Mouse (Mus musculus): ENCODE data around the gene Unc13d. TPM values are rescaled to one million over a fixed set of nuclear protein-coding genes. Genes with fewer than 3 reads are reported as not detected.

The Unc13d gene
- polyA plus RNA-seq, 1 experiment from 2014 or later = 3.1 TPM

GRCm38 (mm10) chr11:116083096-116083672 is 5.4 kb upstream of the Unc13d start:
- peaks cover 63% of the 10 kb centered on the region for H3K36me3 ChIP-seq

GRCm38 (mm10) chr11:116081081-116081480 is 3.3 kb upstream of the Unc13d start:
- peak overlapping the region; percentile 62; the same call in 1 of the 2 replicates for H3K27ac ChIP-seq
- 81% methylated on average over 6 of the region's 6 CpGs for WGBS

More at GRCm38 (mm10) chr11:116083096-116083672, 5.4 kb upstream of the Unc13d start:
- H3K9me3 ChIP-seq = no peaks in the 10 kb centered on the region
- no peaks in the 10 kb centered on the region for H3K27me3 ChIP-seq (ENCODE audit: insufficient read depth, poor library complexity, severe bottlenecking)
- H3K4me1 ChIP-seq (replicated peaks) = peaks cover 64% of the 10 kb centered on the region
- DNase-seq (ENCODE audit: low spot score) = no peak
- WGBS = 89% methylated on average over 14 of the region's 14 CpGs
- H3K4me3 ChIP-seq = no peak overlapping the region
- peak overlapping the region; percentile 29; the same call in 1 of the 2 replicates for H3K27ac ChIP-seq

GRCm38 (mm10) chr11:116079511-116079910 is 1.8 kb upstream of the Unc13d start:
- DNase-seq (ENCODE audit: low spot score) = no peak

More at GRCm38 (mm10) chr11:116081081-116081480, 3.3 kb upstream of the Unc13d start:
- DNase-seq (ENCODE audit: low spot score) = no peak
- no peaks in the 10 kb centered on the region for H3K9me3 ChIP-seq
- H3K4me3 ChIP-seq = no peak overlapping the region
- H3K4me1 ChIP-seq (replicated peaks) = peaks cover 74% of the 10 kb centered on the region
- H3K27me3 ChIP-seq (ENCODE audit: insufficient read depth, poor library complexity, severe bottlenecking) = no peaks in the 10 kb centered on the region; the same call in 1 of the 2 replicates
- peaks cover 63% of the 10 kb centered on the region for H3K36me3 ChIP-seq

GRCm38 (mm10) chr11:116078676-116079320 is 1.0 kb upstream of the Unc13d start:
- H3K36me3 ChIP-seq = peaks cover 52% of the 10 kb centered on the region
- DNase-seq (ENCODE audit: low spot score) = peak; percentile 66

More at GRCm38 (mm10) chr11:116079511-116079910, 1.8 kb upstream of the Unc13d start:
- H3K4me3 ChIP-seq = peak overlapping the region; percentile 49
- peak overlapping the region; percentile 88 for H3K27ac ChIP-seq
- H3K9me3 ChIP-seq = no peaks in the 10 kb centered on the region
- H3K36me3 ChIP-seq = peaks cover 58% of the 10 kb centered on the region
- H3K27me3 ChIP-seq (ENCODE audit: insufficient read depth, poor library complexity, severe bottlenecking) = no peaks in the 10 kb centered on the region; the same call in 1 of the 2 replicates
- peaks cover 73% of the 10 kb centered on the region for H3K4me1 ChIP-seq (replicated peaks)
- 79% methylated on average over 10 of the region's 10 CpGs for WGBS

GRCm38 (mm10) chr11:116078221-116078620 is 460 bp upstream of the Unc13d start:
- Histone ChIP-seq H3K4me3 (peak overlapping the region; percentile 49), H3K27ac (peak overlapping the region; percentile 88), H3K27me3 (ENCODE audit: insufficient read depth, poor library complexity, severe bottlenecking) (no peaks in the 10 kb centered on the region; the same call in 1 of the 2 replicates), H3K9me3 (no peaks in the 10 kb centered on the region), H3K4me1 (replicated peaks) (peaks cover 81% of the 10 kb centered on the region), H3K36me3 (peaks cover 46% of the 10 kb centered on the region)
- DNase-seq (ENCODE audit: low spot score) = peak; percentile 75
- 8% methylated on average over 16 of the region's 16 CpGs for WGBS

More at GRCm38 (mm10) chr11:116078676-116079320, 1.0 kb upstream of the Unc13d start:
- Histone ChIP-seq H3K9me3 (no peaks in the 10 kb centered on the region), H3K27ac (peak overlapping the region; percentile 88), H3K27me3 (ENCODE audit: insufficient read depth, poor library complexity, severe bottlenecking) (no peaks in the 10 kb centered on the region; the same call in 1 of the 2 replicates), H3K4me1 (replicated peaks) (peaks cover 75% of the 10 kb centered on the region), H3K4me3 (peak overlapping the region; percentile 49)
- WGBS = 16% methylated on average over 10 of the region's 10 CpGs

GRCm38 (mm10) chr11:116076836-116077235 is 925 bp downstream of the Unc13d start:
- 83% methylated on average over 7 of the region's 7 CpGs for WGBS
- no peak for DNase-seq (ENCODE audit: low spot score)
- Histone ChIP-seq H3K27me3 (ENCODE audit: insufficient read depth, poor library complexity, severe bottlenecking) (no peaks in the 10 kb centered on the region; the same call in 1 of the 2 replicates), H3K4me1 (replicated peaks) (peaks cover 82% of the 10 kb centered on the region), H3K36me3 (peaks cover 33% of the 10 kb centered on the region), H3K27ac (peak overlapping the region; percentile 88), H3K9me3 (no peaks in the 10 kb centered on the region), H3K4me3 (peak overlapping the region; percentile 49)

- H3K9me3 ChIP-seq = no peaks in the 10 kb centered on the region
- peak overlapping the region; percentile 88 for H3K27ac ChIP-seq
- DNase-seq (ENCODE audit: low spot score) = no peak
- peak overlapping the region; percentile 49; the same call in 1 of the 2 replicates for H3K4me3 ChIP-seq
- H3K36me3 ChIP-seq = peaks cover 27% of the 10 kb centered on the region
- 57% methylated on average over 7 of the region's 7 CpGs for WGBS
- H3K27me3 ChIP-seq (ENCODE audit: insufficient read depth, poor library complexity, severe bottlenecking) = no peaks in the 10 kb centered on the region; the same call in 1 of the 2 replicates
- peaks cover 75% of the 10 kb centered on the region for H3K4me1 ChIP-seq (replicated peaks)
Observed at GRCm38 (mm10) chr11:116076266-116076540, 1.6 kb downstream of the Unc13d start.

- WGBS = 56% methylated on average over 20 of the region's 20 CpGs
Observed at GRCm38 (mm10) chr11:116075539-116076265, 2.1 kb downstream of the Unc13d start.

GRCm38 (mm10) chr11:116074436-116074991 is 3.2 kb downstream of the Unc13d start:
- 64% methylated on average over 7 of the region's 7 CpGs for WGBS
- H3K27ac ChIP-seq = no peak overlapping the region
- H3K9me3 ChIP-seq = no peaks in the 10 kb centered on the region
- H3K27me3 ChIP-seq (ENCODE audit: insufficient read depth, poor library complexity, severe bottlenecking) = no peaks in the 10 kb centered on the region; the same call in 1 of the 2 replicates
- H3K36me3 ChIP-seq = peaks cover 10% of the 10 kb centered on the region
- no peak for DNase-seq (ENCODE audit: low spot score)
- peaks cover 58% of the 10 kb centered on the region for H3K4me1 ChIP-seq (replicated peaks)
- no peak overlapping the region for H3K4me3 ChIP-seq

More at GRCm38 (mm10) chr11:116075539-116076265, 2.1 kb downstream of the Unc13d start:
- H3K9me3 ChIP-seq = no peaks in the 10 kb centered on the region
- peaks cover 22% of the 10 kb centered on the region for H3K36me3 ChIP-seq
- H3K4me3 ChIP-seq = peak overlapping the region; percentile 49; the same call in 1 of the 2 replicates
- no peaks in the 10 kb centered on the region; the same call in 1 of the 2 replicates for H3K27me3 ChIP-seq (ENCODE audit: insufficient read depth, poor library complexity, severe bottlenecking)
- peak overlapping the region; percentile 88 for H3K27ac ChIP-seq
- DNase-seq (ENCODE audit: low spot score) = no peak
- H3K4me1 ChIP-seq (replicated peaks) = peaks cover 70% of the 10 kb centered on the region

- Histone ChIP-seq H3K9me3 (no peaks in the 10 kb centered on the region), H3K4me1 (replicated peaks) (peaks cover 39% of the 10 kb centered on the region), H3K27me3 (ENCODE audit: insufficient read depth, poor library complexity, severe bottlenecking) (no peaks in the 10 kb centered on the region; the same call in 1 of the 2 replicates), H3K4me3 (no peak overlapping the region), H3K27ac (no peak overlapping the region), H3K36me3 (no peaks in the 10 kb centered on the region)
- WGBS = 88% methylated on average over 3 of the region's 3 CpGs
- DNase-seq (ENCODE audit: low spot score) = no peak
Observed at GRCm38 (mm10) chr11:116072608-116073007, 5.2 kb downstream of the Unc13d start.

GRCm38 (mm10) chr11:116071510-116071909 is 6.3 kb downstream of the Unc13d start:
- Histone ChIP-seq H3K36me3 (no peaks in the 10 kb centered on the region), H3K27me3 (ENCODE audit: insufficient read depth, poor library complexity, severe bottlenecking) (no peaks in the 10 kb centered on the region; the same call in 1 of the 2 replicates), H3K4me3 (no peak overlapping the region), H3K9me3 (no peaks in the 10 kb centered on the region), H3K27ac (no peak overlapping the region), H3K4me1 (replicated peaks) (peaks cover 28% of the 10 kb centered on the region)
- no peak for DNase-seq (ENCODE audit: low spot score)
- 69% methylated on average over 5 of the region's 5 CpGs for WGBS

GRCm38 (mm10) chr11:116065345-116065744 is 12.4 kb downstream of the Unc13d start:
- Histone ChIP-seq H3K4me3 (no peak overlapping the region), H3K4me1 (replicated peaks) (peaks cover 15% of the 10 kb centered on the region), H3K27me3 (ENCODE audit: insufficient read depth, poor library complexity, severe bottlenecking) (no peaks in the 10 kb centered on the region), H3K36me3 (peaks cover 32% of the 10 kb centered on the region), H3K9me3 (no peaks in the 10 kb centered on the region), H3K27ac (no peak overlapping the region)
- no peak for DNase-seq (ENCODE audit: low spot score)
- WGBS = 87% methylated on average over 12 of the region's 12 CpGs
